18 mouse cellular contexts compared by ENCODE assay signal in genomic region chr8:88906244-88906643, GRCm38 (mm10).
A peak's percentile ranks its signal among the peaks of the same experiment; 100 is the strongest.
DNase-seq lines count a peak whose midpoint lies in the region; ATAC-seq and TF ChIP-seq lines count a peak whose summit lies in the region.
"Had no signal": no experiment of that assay in that cellular context is flagged by ENCODE, and none has a peak within 500 bp of the region (broad histone marks: within the 10 kb centered on the region; RNA-seq: fewer than 3 reads in every experiment).

No protein-coding gene starts in this region.

- no peak for TF ChIP-seq POLR2A in brain, embryonic 14.5 days (IDR thresholded peaks at IDR 0.05; ENCODE audit: borderline replicate concordance, extremely low read depth, insufficient read depth, insufficient read length, poor library complexity, severe bottlenecking)

- no peaks in the 10 kb centered on the region for H3K27me3 ChIP-seq in kidney, embryonic 14.5 days (ENCODE audit: control insufficient read depth, insufficient read depth, low read length)
- H3K27me3 ChIP-seq in lung, postnatal 0 days (replicated peaks; ENCODE audit: insufficient read depth, low read length): no peaks in the 10 kb centered on the region
- H3K27me3 ChIP-seq: embryonic facial prominence, embryonic 12.5 days; hindbrain, embryonic 12.5 days; intestine, embryonic 15.5 days; liver, embryonic 13.5 days had no signal

- no peaks in the 10 kb centered on the region; the same call in 1 of the 2 replicates for H3K4me1 ChIP-seq in kidney, embryonic 14.5 days (ENCODE audit: control insufficient read depth, insufficient read depth, low read length)
- H3K4me1 ChIP-seq in lung, postnatal 0 days (ENCODE audit: insufficient read depth, low read depth, low read length): no peaks in the 10 kb centered on the region
- H3K4me1 ChIP-seq: intestine, embryonic 15.5 days; liver, embryonic 13.5 days had no signal

- peak; percentile 24 for DNase-seq in kidney, adult 18-20 months
- DNase-seq in lung, postnatal 0 days (ENCODE audit: low spot score): no peak
- no peak for DNase-seq in lung, postnatal 25 days (ENCODE audit: low spot score)
- DNase-seq in brain, embryonic 14.5 days (ENCODE audit: low read depth): no peak
- DNase-seq in kidney, postnatal 25 days: peak; percentile 39 to 45
- no peak for DNase-seq in retina, postnatal 1 day
- DNase-seq: adrenal gland, adult 2 months; cerebellum, postnatal 36 days; heart, postnatal 10 days; liver, embryonic 13.5 days; lung, postnatal 36 days; right cerebral cortex, postnatal 25 days had no signal

- WGBS in kidney, embryonic 14.5 days: 85% methylated on average over 6 of the region's 6 CpGs
- 83% methylated on average over 6 of the region's 6 CpGs for WGBS in lung, postnatal 0 days

- TF ChIP-seq EP300 in lung, postnatal 0 days (IDR thresholded peaks at IDR 0.05): no peak

- H3K9me3 ChIP-seq in kidney, embryonic 14.5 days (ENCODE audit: control insufficient read depth, low read length): no peaks in the 10 kb centered on the region
- no peaks in the 10 kb centered on the region for H3K9me3 ChIP-seq in lung, postnatal 0 days (ENCODE audit: low read length)
- H3K9me3 ChIP-seq: embryonic facial prominence, embryonic 12.5 days; hindbrain, embryonic 12.5 days; intestine, embryonic 15.5 days; liver, embryonic 13.5 days had no signal

- H3K4me2 ChIP-seq in kidney, embryonic 14.5 days (replicated peaks; ENCODE audit: low read depth, low read length): no peak overlapping the region
- H3K4me2 ChIP-seq in lung, postnatal 0 days (replicated peaks; ENCODE audit: low read depth, low read length): no peak overlapping the region
- H3K4me2 ChIP-seq: embryonic facial prominence, embryonic 12.5 days; hindbrain, embryonic 12.5 days; intestine, embryonic 15.5 days; liver, embryonic 13.5 days had no signal

- no peak overlapping the region for H3K9ac ChIP-seq in kidney, embryonic 14.5 days (ENCODE audit: low read depth, low read length)
- no peak overlapping the region for H3K9ac ChIP-seq in lung, postnatal 0 days (replicated peaks; ENCODE audit: low read depth)
- H3K9ac ChIP-seq: embryonic facial prominence, embryonic 12.5 days; hindbrain, embryonic 12.5 days; intestine, embryonic 15.5 days; liver, embryonic 13.5 days had no signal

- no peak overlapping the region for H3K27ac ChIP-seq in kidney, embryonic 14.5 days (ENCODE audit: low read depth, low read length)
- no peak overlapping the region for H3K27ac ChIP-seq in lung, postnatal 0 days (ENCODE audit: low read length)
- H3K27ac ChIP-seq: embryonic facial prominence, embryonic 12.5 days; hindbrain, embryonic 12.5 days; intestine, embryonic 15.5 days; liver, embryonic 13.5 days had no signal

- no peak for ATAC-seq in kidney, embryonic 14.5 days (ENCODE audit: low FRiP score, low TSS enrichment)
- no peak for ATAC-seq in lung, postnatal 0 days
- ATAC-seq in granulocyte monocyte progenitor cell, adult 5-6 weeks (replicated peaks; ENCODE audit: poor library complexity, severe bottlenecking): no peak
- ATAC-seq: forebrain, embryonic 16.5 days; intestine, embryonic 15.5 days had no signal

- no peaks in the 10 kb centered on the region for H3K36me3 ChIP-seq in kidney, embryonic 14.5 days (ENCODE audit: control insufficient read depth, insufficient read depth, low read length)
- H3K36me3 ChIP-seq in lung, postnatal 0 days (ENCODE audit: insufficient read depth, low read length): no peaks in the 10 kb centered on the region
- H3K36me3 ChIP-seq: embryonic facial prominence, embryonic 12.5 days; hindbrain, embryonic 12.5 days; intestine, embryonic 15.5 days; liver, embryonic 13.5 days had no signal

- peak; percentile 56 for TF ChIP-seq CTCF in lung, postnatal 0 days (IDR thresholded peaks at IDR 0.05)
- TF ChIP-seq CTCF in brain, embryonic 14.5 days (IDR thresholded peaks at IDR 0.05; ENCODE audit: borderline replicate concordance, extremely low read depth, insufficient read depth, insufficient read length): peak; percentile 30; the same call in 1 of the 2 replicates

- H3K4me3 ChIP-seq in kidney, embryonic 14.5 days (ENCODE audit: low read length): no peak overlapping the region
- no peak overlapping the region for H3K4me3 ChIP-seq in lung, postnatal 0 days (ENCODE audit: low read depth, low read length)
- H3K4me3 ChIP-seq: embryonic facial prominence, embryonic 12.5 days; hindbrain, embryonic 12.5 days; intestine, embryonic 15.5 days; liver, embryonic 13.5 days had no signal

Comparison
In these comparisons a context has a peak if more than half of its experiments do, and no peak if none do; other contexts are left out.
1. DNase-seq: peak in kidney, adult 18-20 months (single experiment) and kidney, postnatal 25 days (2 of 2); none in lung, postnatal 0 days (single experiment), lung, postnatal 25 days (single experiment), brain, embryonic 14.5 days (single experiment) and retina, postnatal 1 day (single experiment).